Mouse (Mus musculus) heart, postnatal 36 days (tissue): ENCODE results near the gene Panx1. TPM values are rescaled to one million over a fixed set of nuclear protein-coding genes. Genes with fewer than 3 reads are reported as not detected.

Source experiments
- DNase-seq, 2 experiments: peaks; one replicate each; pipeline ENCODE4 v3.0.0; 2021 to 2022
- intact Hi-C: fragments of 180-260 bp; cut with DNase I; formaldehyde crosslinking; loops from one replicate; pipeline ENCODE4 v1.15.1; 2025
- total RNA-seq, 2 experiments: library from RNA; stranded (reverse); gene quantifications; 2 replicates each; pipeline ENCODE4 v1.2.3; 2021

The Panx1 gene
- total RNA-seq, 2 experiments from 2014 or later, result 4.7 to 7.1 TPM

- intact Hi-C loops, result no loop called here
- DNase-seq, result peak; percentile 62 to 73
These were observed 16.1 kb downstream of the Panx1 start for GRCm38 (mm10) chr9:15029025-15029727.

- intact Hi-C loops, result loop anchor here (1.0 kb wide), 1 partner anchor 185 kb away; no protein-coding TSS in a partner anchor
These were observed 17.6 kb downstream of the Panx1 start for GRCm38 (mm10) chr9:15027725-15028124.

GRCm38 (mm10) chr9:15023049-15023448 is 22.2 kb downstream of the Panx1 start:
- intact Hi-C loops, result no loop called here
- no peak for DNase-seq

More at GRCm38 (mm10) chr9:15027725-15028124, 17.6 kb downstream of the Panx1 start:
- no peak for DNase-seq

DNA sequence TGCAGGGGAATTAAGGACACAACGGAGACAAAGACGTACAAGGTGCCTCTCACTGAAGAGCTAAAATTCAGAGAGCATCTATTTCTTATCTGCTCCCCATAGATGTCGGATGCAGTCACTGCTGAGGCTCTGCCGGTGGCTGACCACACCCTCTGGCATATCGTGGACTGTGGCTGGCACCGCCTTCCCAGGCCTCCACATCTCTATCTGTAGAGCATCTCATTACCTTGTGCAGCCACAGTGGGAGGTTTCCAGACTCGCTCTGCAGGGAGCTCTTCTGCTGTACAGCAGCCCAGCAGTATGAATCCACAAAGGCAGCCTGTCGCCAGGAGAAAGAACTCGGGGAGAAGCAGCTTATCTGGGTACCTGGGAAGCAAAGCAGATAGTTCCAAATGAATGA is 24.1 kb downstream of the Panx1 start:
- intact Hi-C loops, result no loop called here
- no peak for DNase-seq

DNA sequence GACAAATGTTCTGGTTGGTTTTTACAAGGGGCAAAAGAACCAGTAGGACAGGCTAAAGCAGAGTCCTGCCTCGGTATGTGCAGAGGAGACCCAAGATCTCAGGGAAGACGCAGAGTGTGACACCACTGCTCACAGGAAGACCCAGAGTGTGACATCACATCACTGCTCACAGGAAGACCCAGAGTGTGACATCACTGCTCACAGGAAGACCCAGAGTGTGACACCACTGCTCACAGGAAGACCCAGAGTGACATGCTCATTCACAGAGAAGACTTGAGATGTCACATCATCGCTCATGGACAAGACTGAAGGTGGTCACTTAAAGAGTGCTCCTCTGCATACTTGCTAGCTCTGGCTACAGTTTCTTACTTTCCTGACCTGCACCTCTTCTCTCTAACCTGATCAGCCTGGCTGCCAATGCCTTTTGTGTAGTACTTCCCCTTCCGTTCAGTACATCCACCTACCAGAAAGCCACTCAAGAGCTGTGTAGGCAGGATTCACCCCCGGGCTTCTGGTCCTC is 24.7 kb downstream of the Panx1 start:
- no peak for DNase-seq
- intact Hi-C loops, result no loop called here

GRCm38 (mm10) chr9:15018756-15019131 is 26.5 kb downstream of the Panx1 start:
- DNase-seq, result no peak
- intact Hi-C loops, result loop anchor here (5.0 to 10.0 kb wide), 2 partner anchors 191 to 504 kb away; no protein-coding TSS in a partner anchor

DNA sequence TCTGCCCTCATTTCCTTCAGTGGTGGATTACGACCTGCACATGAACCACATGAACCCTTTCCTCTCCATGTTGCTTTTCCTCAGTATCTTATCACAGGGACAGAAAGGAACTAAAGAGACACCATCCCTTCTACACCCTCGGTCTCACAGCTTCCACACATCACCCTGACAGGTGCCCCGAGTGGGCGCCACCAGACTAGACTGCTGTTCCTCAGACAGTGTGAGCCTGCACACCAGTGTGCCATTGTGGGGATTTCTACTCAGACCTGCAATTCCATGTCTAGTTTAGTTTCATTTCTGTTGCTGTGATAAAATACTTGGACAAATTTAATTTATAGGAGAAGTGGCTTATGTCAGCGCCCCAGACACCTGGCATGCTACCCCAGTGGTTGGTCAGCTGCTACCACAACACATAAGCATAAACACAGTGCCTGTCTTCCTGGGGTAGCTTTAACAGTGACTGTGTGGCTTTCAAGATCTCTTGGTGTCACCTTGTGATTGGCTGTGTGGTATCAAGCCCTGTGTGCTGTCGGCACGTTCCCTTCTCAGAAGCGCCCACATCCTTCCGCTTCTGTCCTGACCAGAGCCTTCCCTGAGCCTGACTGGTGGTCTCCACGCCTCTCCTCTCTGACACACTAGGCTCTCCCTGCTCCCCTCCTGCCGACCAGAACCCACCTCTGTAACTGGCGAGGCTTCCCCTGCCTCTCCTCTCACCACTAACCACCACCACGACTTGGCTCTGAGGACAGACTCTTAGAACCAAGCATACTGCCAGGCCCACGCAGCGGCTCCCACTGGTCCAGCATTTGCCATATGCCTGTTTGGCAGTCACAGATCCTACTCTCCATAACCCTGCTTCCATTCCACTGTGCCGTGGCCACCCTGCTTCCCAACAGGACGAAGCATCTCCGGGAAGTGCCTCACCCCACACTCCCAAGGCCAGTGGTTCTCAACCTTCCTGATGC is 27.2 kb downstream of the Panx1 start:
- intact Hi-C loops, result loop anchor here (5.0 to 10.0 kb wide), 2 partner anchors 191 to 503 kb away; no protein-coding TSS in a partner anchor
- DNase-seq, result no peak

GRCm38 (mm10) chr9:15015223-15015956 is 29.9 kb downstream of the Panx1 start:
- peak; percentile 60 to 65 for DNase-seq
- intact Hi-C loops, result loop anchor here (1.0 to 10.0 kb wide), 4 partner anchors 148 to 501 kb away; no protein-coding TSS in a partner anchor

GRCm38 (mm10) chr9:15007566-15007965 is 37.7 kb downstream of the Panx1 start:
- intact Hi-C loops, result no loop called here
- no peak for DNase-seq

DNA sequence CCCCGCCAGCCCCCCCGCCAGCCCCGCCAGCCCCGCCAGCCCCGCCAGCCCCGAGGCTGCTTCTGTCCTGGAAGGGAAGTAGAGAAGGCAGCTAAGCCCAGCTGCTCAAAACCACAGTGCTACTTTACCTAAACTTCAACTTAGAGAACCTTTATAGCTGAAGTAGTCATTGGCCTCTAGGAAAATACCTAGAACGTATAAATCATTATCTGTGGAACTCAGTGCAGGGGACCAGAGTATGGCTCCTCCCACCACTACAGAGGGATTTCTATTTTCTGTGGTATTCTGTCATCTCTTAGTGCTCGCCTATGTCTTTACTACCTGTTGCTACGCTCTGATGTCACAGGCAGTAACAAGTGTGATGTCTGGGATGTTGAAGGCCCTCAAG is 41.0 kb downstream of the Panx1 start:
- DNase-seq, result no peak
- intact Hi-C loops, result no loop called here

DNA sequence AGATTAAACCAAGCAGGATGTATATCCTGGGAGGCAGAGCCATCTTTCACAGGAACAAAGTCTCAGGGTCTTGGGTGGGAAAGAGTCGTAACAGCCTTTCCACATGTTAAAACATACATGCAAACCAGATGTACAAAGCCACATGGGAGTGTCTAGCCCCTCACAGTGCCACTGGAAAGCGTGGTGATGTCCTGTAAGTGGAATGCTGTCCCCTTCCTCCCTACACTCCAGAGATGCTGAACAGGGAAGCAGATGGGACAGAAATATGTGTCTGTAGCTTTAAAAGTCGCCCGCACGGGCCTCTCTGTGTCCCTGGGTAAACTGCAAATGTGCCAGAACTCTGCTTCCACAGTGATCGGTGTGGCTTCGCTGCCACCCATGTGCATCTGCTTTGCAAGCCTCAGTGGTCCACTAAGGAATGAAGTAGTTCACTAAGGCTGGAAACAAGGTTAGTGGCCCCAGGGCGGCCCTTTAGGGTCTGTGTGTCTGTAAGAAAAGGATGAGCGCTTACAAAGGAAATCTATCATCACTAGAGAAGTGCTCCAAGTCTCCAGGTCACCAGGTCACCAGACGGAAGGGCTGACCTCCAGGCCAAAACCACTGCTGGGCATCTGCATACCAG is 41.5 kb downstream of the Panx1 start:
- intact Hi-C loops, result no loop called here

DNA sequence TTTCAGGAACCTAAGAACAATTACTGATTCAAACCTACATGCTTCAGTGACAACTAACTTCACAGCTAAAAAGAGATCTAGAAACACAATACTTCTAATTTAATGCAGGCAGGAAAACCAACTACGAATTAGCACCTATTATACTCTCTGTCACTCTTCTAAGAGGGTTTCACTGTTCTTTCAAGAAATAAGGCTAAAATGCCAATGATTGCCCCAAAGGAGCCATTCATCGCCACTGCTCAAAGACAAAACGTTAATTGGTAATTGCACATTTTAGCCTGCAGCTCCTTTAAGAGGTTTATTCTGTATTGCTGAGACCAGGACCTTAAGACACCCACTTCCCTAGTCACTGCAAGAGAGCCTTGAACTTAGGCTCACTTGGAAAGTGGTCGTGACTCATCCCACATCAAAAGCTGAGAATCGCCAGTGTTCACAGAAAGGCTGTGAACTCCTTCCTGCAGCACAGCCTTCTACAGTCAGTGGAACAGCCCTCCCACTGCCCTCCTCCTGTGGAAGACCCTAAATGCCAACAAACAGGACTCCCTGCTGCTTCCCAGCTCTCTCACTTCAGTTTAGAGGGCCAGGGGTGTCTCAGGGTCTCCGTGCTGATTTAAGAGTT is 42.2 kb downstream of the Panx1 start:
- intact Hi-C loops, result no loop called here
- DNase-seq, result no peak

More for the DNA sequence above, 41.5 kb downstream of the Panx1 start:
- DNase-seq, result no peak

DNA sequence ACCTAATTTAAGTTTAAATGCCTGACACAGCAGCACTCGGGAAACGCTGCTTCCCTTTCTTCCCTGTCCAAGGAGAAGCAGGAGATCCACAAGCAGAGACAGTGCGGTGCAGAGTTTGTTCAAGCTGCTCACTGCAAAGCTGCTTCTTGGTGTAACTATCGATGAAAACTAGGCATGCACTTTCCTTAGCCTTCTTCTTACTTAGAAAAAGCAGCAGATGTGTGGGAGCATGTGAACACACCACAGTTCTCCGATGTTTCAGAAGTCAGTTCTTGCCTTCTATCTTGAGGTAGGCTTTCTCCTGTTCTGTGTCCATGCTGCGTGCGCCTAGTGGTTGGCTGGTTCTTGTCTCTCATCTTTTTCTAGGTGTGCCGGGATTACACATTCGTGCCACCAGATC is 46.5 kb downstream of the Panx1 start:
- intact Hi-C loops, result no loop called here

DNA sequence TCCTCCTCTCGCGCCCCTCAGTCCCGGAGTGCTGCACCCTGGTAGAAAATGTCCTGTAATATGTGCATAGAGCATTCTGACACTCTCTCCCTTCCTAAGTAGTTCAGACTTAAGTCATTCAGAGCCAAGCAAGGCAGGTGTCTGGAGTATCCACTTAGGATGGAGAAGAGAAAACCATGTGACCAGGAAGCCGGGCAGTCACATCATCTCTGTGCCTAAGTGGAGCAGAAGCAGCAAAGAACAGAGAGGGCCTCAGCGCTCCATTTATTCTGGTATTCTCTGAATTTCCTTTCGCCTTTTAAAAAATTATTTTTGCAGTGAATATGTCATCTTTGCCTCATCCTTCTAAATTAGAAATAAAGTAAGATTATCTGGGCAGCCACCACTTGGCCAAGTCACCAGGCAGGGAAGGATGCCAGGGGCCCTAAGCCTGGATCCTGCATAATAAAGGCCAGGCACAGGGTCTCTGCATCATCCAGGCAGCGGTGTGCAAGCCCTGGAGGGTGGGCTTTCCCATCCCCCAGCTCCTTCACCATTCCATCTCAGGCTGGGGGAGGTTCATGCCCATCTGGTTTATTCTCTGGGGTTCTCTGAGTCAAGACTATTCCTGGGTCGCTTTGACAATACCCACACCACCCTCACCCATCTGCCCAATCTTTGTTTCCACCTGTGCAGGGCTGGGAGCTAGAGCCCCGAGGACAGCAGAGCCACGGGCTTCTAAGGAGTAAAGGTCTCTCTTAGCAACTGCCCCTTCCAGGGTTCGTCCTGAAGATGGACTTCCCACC is 47.8 kb downstream of the Panx1 start:
- no peak for DNase-seq
- intact Hi-C loops, result no loop called here

More for the DNA sequence above, 46.5 kb downstream of the Panx1 start:
- no peak for DNase-seq

- no peak for DNase-seq
- intact Hi-C loops, result no loop called here
These were observed 49.8 kb downstream of the Panx1 start for GRCm38 (mm10) chr9:14995525-14995924.

GRCm38 (mm10) chr9:14988606-14989293 is 56.5 kb downstream of the Panx1 start:
- intact Hi-C loops, result no loop called here

GRCm38 (mm10) chr9:14983141-14983540 is 62.1 kb downstream of the Panx1 start:
- intact Hi-C loops, result no loop called here
- no peak for DNase-seq

More at GRCm38 (mm10) chr9:14988606-14989293, 56.5 kb downstream of the Panx1 start:
- DNase-seq, result no peak

DNA sequence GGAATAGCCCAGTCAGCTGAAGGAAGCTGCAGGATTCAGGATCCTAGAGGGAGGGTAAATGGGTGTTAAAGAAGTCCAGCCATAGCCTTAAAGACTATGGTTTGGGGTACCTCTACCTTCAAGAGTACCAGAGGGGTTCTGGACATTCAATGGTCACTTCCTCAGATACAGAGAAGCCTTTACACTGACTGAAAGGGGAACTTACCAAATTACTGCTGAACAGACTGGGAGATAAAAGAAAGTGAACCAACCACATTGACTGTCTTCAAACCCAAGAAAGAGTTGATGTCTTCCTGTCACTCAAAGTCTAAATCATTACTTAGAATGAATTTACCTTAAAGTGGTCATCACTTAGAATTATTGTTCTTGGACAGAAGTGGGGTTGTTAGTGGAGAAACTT is 62.6 kb downstream of the Panx1 start:
- no peak for DNase-seq
- intact Hi-C loops, result no loop called here
